Mouse (Mus musculus) bone marrow, adult 2 months (tissue): ENCODE measurements around the gene Cd83.

ENCODE experiments used
- CTCF ChIP-seq: fragments of 200-500 bp; IDR thresholded peaks from 2 replicates; pipeline ENCODE4 v1.5.1; 2011; ENCODE audit warnings: low read length, control low read depth; ENCODE audit not compliant: control insufficient read depth, insufficient read depth
- POLR2A ChIP-seq: fragments of 200-500 bp; IDR thresholded peaks from 2 replicates; pipeline ENCODE4 v1.6.1; 2011; ENCODE audit warnings: low read depth, mild to moderate bottlenecking, control low read depth, low read length, borderline replicate concordance; ENCODE audit not compliant: control insufficient read depth

- TF ChIP-seq POLR2A = no peak
- TF ChIP-seq CTCF = no peak
Measured at GRCm38 (mm10) chr13:43802361-43803137, 18.0 kb downstream of the Cd83 start.
